Mouse (Mus musculus) neutrophil, adult 59 days (primary cell): ENCODE results near the gene Prdm1. TPM values are rescaled to one million over a fixed set of nuclear protein-coding genes. Genes with fewer than 3 reads are reported as not detected.

Source experiments
- total RNA-seq, 2 experiments: library from RNA; stranded (reverse); gene quantifications; 1 replicate in 1 of 2; 2 replicates in 1 of 2; pipeline ENCODE4 v1.2.4; 2023

Prdm1 gene
- total RNA-seq, result 1 to 10 TPM; 1.9 to 2.9 TPM

GRCm38 (mm10) chr10:44528291-44529082 is at the start of gene Prdm1:
Prdm1 (minus strand) TSS chr10:44528501.

